Mouse (Mus musculus) testis, adult 2 months (tissue): ENCODE data around the gene Bfsp2. TPM values are rescaled to one million over a fixed set of nuclear protein-coding genes. Genes with fewer than 3 reads are reported as not detected.

ENCODE experiments used
- H3K27ac ChIP-seq: fragments of 200-500 bp; 2 replicates; pipeline ENCODE4 v1.5.1; 2012; ENCODE audit warnings: low read depth, low read length; ENCODE audit not compliant: control insufficient read depth, insufficient read depth
- H3K27me3 ChIP-seq: fragments of 200-500 bp; 2 replicates; pipeline ENCODE4 v1.6.1; 2012; ENCODE audit warnings: mild to moderate bottlenecking, low read length, moderate library complexity; ENCODE audit not compliant: control insufficient read depth, insufficient read depth
- H3K36me3 ChIP-seq: fragments of 200-500 bp; 2 replicates; pipeline ENCODE4 v1.6.1; 2012; ENCODE audit warnings: mild to moderate bottlenecking, low read length; ENCODE audit not compliant: control insufficient read depth, insufficient read depth
- H3K4me1 ChIP-seq: fragments of 200-500 bp; 2 replicates; pipeline ENCODE4 v1.6.1; 2012; ENCODE audit warnings: low read length; ENCODE audit not compliant: control insufficient read depth, insufficient read depth
- H3K4me3 ChIP-seq: fragments of 200-500 bp; 2 replicates; pipeline ENCODE4 v1.5.1; 2012; ENCODE audit warnings: low read depth, mild to moderate bottlenecking, low read length, moderate library complexity, mixed read lengths; ENCODE audit not compliant: control insufficient read depth
- CTCF ChIP-seq: fragments of 200-500 bp; IDR thresholded peaks from 2 replicates; pipeline ENCODE4 v1.5.1; 2012; ENCODE audit warnings: low read depth, mild to moderate bottlenecking, inconsistent platforms, low read length, moderate library complexity; ENCODE audit not compliant: control insufficient read depth, insufficient read depth, insufficient replicate concordance
- POLR2A ChIP-seq: fragments of 200-500 bp; IDR thresholded peaks from 2 replicates; pipeline ENCODE4 v1.6.1; 2012; ENCODE audit warnings: low read depth, mild to moderate bottlenecking, inconsistent platforms, low read length, moderate library complexity; ENCODE audit not compliant: control insufficient read depth
- polyA plus RNA-seq: library from polyadenylated mRNA; depleted of rRNA; stranded (reverse); fragments of >200 nt; gene quantifications from 2 replicates; pipeline ENCODE4 v1.2.3, GENCODE M21; 2012

Gene Bfsp2
- polyA plus RNA-seq, 1 experiment: 0.74 TPM

- H3K27ac ChIP-seq: no peak overlapping the region
- H3K36me3 ChIP-seq: no peaks in the 10 kb centered on the region
- H3K4me1 ChIP-seq: peaks cover 25% of the 10 kb centered on the region
- H3K4me3 ChIP-seq: no peak overlapping the region
- no peak for TF ChIP-seq CTCF
- no peak for TF ChIP-seq POLR2A
- no peaks in the 10 kb centered on the region for H3K27me3 ChIP-seq
Measured at GRCm38 (mm10) chr9:103486262-103486661, 6.0 kb upstream of the Bfsp2 start.

- no peak for TF ChIP-seq POLR2A
- TF ChIP-seq CTCF: no peak
- Histone ChIP-seq H3K36me3 (no peaks in the 10 kb centered on the region), H3K4me1 (peaks cover 25% of the 10 kb centered on the region), H3K4me3 (no peak overlapping the region), H3K27me3 (no peaks in the 10 kb centered on the region), H3K27ac (no peak overlapping the region)
Measured at GRCm38 (mm10) chr9:103485606-103486005, 5.4 kb upstream of the Bfsp2 start.

GRCm38 (mm10) chr9:103480603-103481220 is 492 bp upstream of the Bfsp2 start:
- TF ChIP-seq CTCF (no peak), POLR2A (no peak)
- no peak overlapping the region for H3K4me3 ChIP-seq
- H3K27me3 ChIP-seq: no peaks in the 10 kb centered on the region
- H3K36me3 ChIP-seq: no peaks in the 10 kb centered on the region
- peaks cover 5% of the 10 kb centered on the region for H3K4me1 ChIP-seq
- H3K27ac ChIP-seq: no peak overlapping the region

GRCm38 (mm10) chr9:103475414-103475813 is 4.8 kb downstream of the Bfsp2 start:
- peak overlapping the region; percentile 26 for H3K4me3 ChIP-seq
- H3K27me3 ChIP-seq: no peaks in the 10 kb centered on the region
- H3K27ac ChIP-seq: no peak overlapping the region
- peaks cover 2% of the 10 kb centered on the region; the same call in 1 of the 2 replicates for H3K4me1 ChIP-seq
- no peaks in the 10 kb centered on the region for H3K36me3 ChIP-seq
- no peak for TF ChIP-seq CTCF
- TF ChIP-seq POLR2A: no peak

- peaks cover 3% of the 10 kb centered on the region for H3K4me1 ChIP-seq
- H3K27ac ChIP-seq: no peak overlapping the region
Measured at GRCm38 (mm10) chr9:103473915-103474688, 6.1 kb downstream of the Bfsp2 start.

GRCm38 (mm10) chr9:103471784-103472183 is 8.4 kb downstream of the Bfsp2 start:
- Histone ChIP-seq H3K27me3 (no peaks in the 10 kb centered on the region), H3K4me1 (peaks cover 3% of the 10 kb centered on the region), H3K4me3 (peak overlapping the region; percentile 72), H3K27ac (no peak overlapping the region), H3K36me3 (no peaks in the 10 kb centered on the region)
- no peak for TF ChIP-seq CTCF
- no peak; the same call in 1 of the 2 replicates for TF ChIP-seq POLR2A

More at GRCm38 (mm10) chr9:103473915-103474688, 6.1 kb downstream of the Bfsp2 start:
- Histone ChIP-seq H3K27me3 (no peaks in the 10 kb centered on the region), H3K36me3 (no peaks in the 10 kb centered on the region), H3K4me3 (peak overlapping the region; percentile 57)
- TF ChIP-seq CTCF (no peak), POLR2A (no peak)

- Histone ChIP-seq H3K27me3 (no peaks in the 10 kb centered on the region), H3K27ac (no peak overlapping the region), H3K4me1 (peaks cover 3% of the 10 kb centered on the region), H3K4me3 (no peak overlapping the region), H3K36me3 (no peaks in the 10 kb centered on the region)
- TF ChIP-seq POLR2A (no peak), CTCF (peak; percentile 72; the same call in 1 of the 2 replicates)
Measured at GRCm38 (mm10) chr9:103469516-103469915, 10.7 kb downstream of the Bfsp2 start.
